Mouse (Mus musculus): ENCODE data around the gene Dot1l. TPM values are rescaled to one million over a fixed set of nuclear protein-coding genes. Genes with fewer than 3 reads are reported as not detected.

The Dot1l gene
- polyA plus RNA-seq, 1 experiment from 2014 or later = 13.6 TPM

DNA sequence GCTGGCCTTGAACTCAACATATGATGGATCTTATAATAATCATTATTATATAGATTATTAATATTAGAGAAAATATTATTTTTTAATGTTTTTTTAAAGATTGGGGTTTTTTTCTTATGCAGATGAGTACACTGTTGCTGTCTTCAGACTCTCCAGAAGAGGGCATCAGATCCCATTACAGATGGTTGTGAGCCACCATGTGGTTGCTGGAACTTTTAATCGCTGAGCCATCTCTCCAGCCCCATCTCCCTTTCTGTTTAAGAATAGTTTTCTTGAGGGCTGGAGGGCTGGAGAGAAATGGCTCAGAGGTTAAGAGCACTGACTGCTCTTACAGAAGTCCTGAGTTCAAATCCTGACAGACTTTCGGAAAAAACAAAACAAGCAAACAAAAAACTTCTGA is 67.0 kb downstream of the Dot1l start:
- no peak overlapping the region for H3K9ac ChIP-seq (ENCODE audit: low read length)
- H3K9me3 ChIP-seq (replicated peaks; ENCODE audit: control insufficient read depth, low read length) = no peaks in the 10 kb centered on the region
- DNase-seq (ENCODE audit: low spot score) (peak; percentile 60), ATAC-seq (no peak)
- H3K4me2 ChIP-seq (ENCODE audit: low read length) = no peak overlapping the region
- H3K4me1 ChIP-seq (ENCODE audit: control insufficient read depth, insufficient read depth, low read length) = no peaks in the 10 kb centered on the region
- no peak overlapping the region for H3K27ac ChIP-seq (ENCODE audit: low read depth, low read length)
- H3K4me3 ChIP-seq (ENCODE audit: low read depth, low read length) = no peak overlapping the region
- H3K27me3 ChIP-seq (replicated peaks; ENCODE audit: control insufficient read depth, insufficient read depth, low read length) = no peaks in the 10 kb centered on the region
- no peaks in the 10 kb centered on the region for H3K36me3 ChIP-seq (ENCODE audit: control insufficient read depth, insufficient read depth, low read length)
- 48% methylated on average over 2 of the region's 2 CpGs for WGBS

GRCm38 (mm10) chr10:80822528-80822927 is 67.5 kb downstream of the Dot1l start:
- ATAC-seq (no peak), DNase-seq (ENCODE audit: low spot score) (no peak)
- Histone ChIP-seq H3K4me2 (ENCODE audit: low read length) (no peak overlapping the region), H3K27me3 (replicated peaks; ENCODE audit: control insufficient read depth, insufficient read depth, low read length) (no peaks in the 10 kb centered on the region), H3K9me3 (replicated peaks; ENCODE audit: control insufficient read depth, low read length) (no peaks in the 10 kb centered on the region), H3K4me1 (ENCODE audit: control insufficient read depth, insufficient read depth, low read length) (peaks cover under 1% of the 10 kb centered on the region), H3K36me3 (ENCODE audit: control insufficient read depth, insufficient read depth, low read length) (no peaks in the 10 kb centered on the region), H3K27ac (ENCODE audit: low read depth, low read length) (no peak overlapping the region), H3K9ac (ENCODE audit: low read length) (no peak overlapping the region), H3K4me3 (ENCODE audit: low read depth, low read length) (no peak overlapping the region)
- WGBS = 91% methylated on average over 5 of the region's 5 CpGs

- H3K36me3 ChIP-seq (ENCODE audit: control insufficient read depth, insufficient read depth, low read length) = 0 out of 2 replicates have a peak, but pooled peaks cover under 1% of the 10 kb centered on the region
- no peak overlapping the region for H3K4me2 ChIP-seq (ENCODE audit: low read length)
- H3K4me3 ChIP-seq (ENCODE audit: low read depth, low read length) = no peak overlapping the region
- H3K9me3 ChIP-seq (replicated peaks; ENCODE audit: control insufficient read depth, low read length) = no peaks in the 10 kb centered on the region
- WGBS = 74% methylated on average over 1 of the region's 1 CpGs
- no peaks in the 10 kb centered on the region for H3K27me3 ChIP-seq (replicated peaks; ENCODE audit: control insufficient read depth, insufficient read depth, low read length)
- DNase-seq (ENCODE audit: low spot score) (no peak), ATAC-seq (no peak)
- no peak overlapping the region for H3K27ac ChIP-seq (ENCODE audit: low read depth, low read length)
- H3K4me1 ChIP-seq (ENCODE audit: control insufficient read depth, insufficient read depth, low read length) = peaks cover 5% of the 10 kb centered on the region
- H3K9ac ChIP-seq (ENCODE audit: low read length) = no peak overlapping the region
Measured at GRCm38 (mm10) chr10:80823316-80823715, 68.3 kb downstream of the Dot1l start.

DNA sequence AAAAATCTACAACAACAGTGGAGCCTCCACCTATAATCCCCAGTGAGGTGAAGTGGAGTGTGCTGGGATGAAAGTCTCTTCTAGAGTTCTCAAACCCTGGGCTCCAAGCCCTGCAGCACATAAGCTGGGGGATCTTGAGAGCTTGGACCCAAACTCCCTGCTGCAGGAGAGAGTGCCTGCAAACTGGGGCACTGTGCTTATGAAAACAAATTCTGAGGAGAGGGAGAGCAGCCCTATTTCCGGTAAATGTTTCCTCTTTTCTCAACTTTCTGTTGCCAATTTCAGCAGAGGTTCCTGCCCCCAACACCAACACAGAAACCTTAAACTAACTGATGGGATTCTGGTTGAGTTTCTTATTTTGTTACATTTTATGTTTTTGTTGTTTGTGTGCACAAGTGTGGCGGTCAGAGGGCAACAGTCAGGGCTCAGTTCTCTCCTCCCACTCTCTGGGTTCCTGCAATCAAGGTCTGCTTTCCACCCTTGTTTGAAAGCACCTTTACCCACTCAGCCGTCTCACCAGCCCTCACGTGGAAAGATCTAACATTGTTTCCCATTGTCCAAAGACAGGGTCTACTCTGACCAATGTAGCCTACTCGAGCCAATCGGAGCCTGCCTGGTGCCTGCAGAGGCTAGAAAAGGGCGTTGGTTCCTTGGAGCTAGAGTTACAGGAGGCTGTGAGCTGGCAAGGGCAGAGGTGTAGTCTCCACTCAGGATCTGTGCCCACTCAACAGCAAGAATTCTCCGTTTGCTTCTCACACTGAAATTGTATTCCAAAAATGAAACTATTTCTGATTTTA is 69.0 kb downstream of the Dot1l start:
- ATAC-seq (no peak), DNase-seq (ENCODE audit: low spot score) (no peak)
- Histone ChIP-seq H3K4me3 (ENCODE audit: low read depth, low read length) (no peak overlapping the region), H3K4me2 (ENCODE audit: low read length) (no peak overlapping the region), H3K36me3 (ENCODE audit: control insufficient read depth, insufficient read depth, low read length) (peaks cover 5% of the 10 kb centered on the region; the same call in 1 of the 2 replicates), H3K27ac (ENCODE audit: low read depth, low read length) (no peak overlapping the region), H3K9me3 (replicated peaks; ENCODE audit: control insufficient read depth, low read length) (no peaks in the 10 kb centered on the region), H3K27me3 (replicated peaks; ENCODE audit: control insufficient read depth, insufficient read depth, low read length) (no peaks in the 10 kb centered on the region), H3K4me1 (ENCODE audit: control insufficient read depth, insufficient read depth, low read length) (peaks cover 5% of the 10 kb centered on the region), H3K9ac (ENCODE audit: low read length) (no peak overlapping the region)
- WGBS = 69% methylated on average over 8 of the region's 8 CpGs

DNA sequence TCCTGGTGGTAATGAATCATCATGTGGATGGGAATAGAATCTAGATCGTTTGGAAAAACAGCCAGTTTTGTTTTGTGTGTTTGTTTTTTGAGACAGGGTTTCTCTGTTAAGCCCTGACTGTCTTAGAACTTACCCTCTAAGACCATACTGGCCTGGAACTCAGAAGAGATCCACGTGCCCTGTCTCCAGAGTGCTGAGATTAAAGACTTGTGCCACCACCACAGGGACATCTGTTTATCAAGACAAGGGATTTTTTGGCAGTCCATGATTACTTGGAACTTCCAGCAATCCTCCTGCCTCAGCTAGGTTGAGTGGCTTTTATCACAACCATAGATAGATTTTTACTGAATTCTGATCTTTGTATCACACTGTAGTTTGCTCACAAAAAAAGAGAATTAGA is 69.8 kb downstream of the Dot1l start:
- peaks cover 13% of the 10 kb centered on the region for H3K36me3 ChIP-seq (ENCODE audit: control insufficient read depth, insufficient read depth, low read length)
- no peak for DNase-seq (ENCODE audit: low spot score)
- ATAC-seq = no peak
- H3K27ac ChIP-seq (ENCODE audit: low read depth, low read length) = no peak overlapping the region
- H3K4me1 ChIP-seq (ENCODE audit: control insufficient read depth, insufficient read depth, low read length) = peaks cover 5% of the 10 kb centered on the region
- H3K4me3 ChIP-seq (ENCODE audit: low read depth, low read length) = no peak overlapping the region
- H3K4me2 ChIP-seq (ENCODE audit: low read length) = no peak overlapping the region
- no peak overlapping the region for H3K9ac ChIP-seq (ENCODE audit: low read length)
- no peaks in the 10 kb centered on the region for H3K9me3 ChIP-seq (replicated peaks; ENCODE audit: control insufficient read depth, low read length)
- H3K27me3 ChIP-seq (replicated peaks; ENCODE audit: control insufficient read depth, insufficient read depth, low read length) = no peaks in the 10 kb centered on the region
- WGBS = 78% methylated on average over 2 of the region's 2 CpGs

GRCm38 (mm10) chr10:80826151-80827062 is 71.4 kb downstream of the Dot1l start, which contains the start of gene Oaz1:
TSS of gene Oaz1 (plus strand) at chr10:80826656.
- WGBS = under 1% methylated on average over 71 of the region's 82 CpGs
- Histone ChIP-seq H3K27ac (ENCODE audit: low read depth, low read length) (peak within 1 kb of the TSS; percentile 86), H3K4me3 (ENCODE audit: low read depth, low read length) (peak within 1 kb of the TSS; percentile 74), H3K4me1 (ENCODE audit: control insufficient read depth, insufficient read depth, low read length) (peaks cover 5% of the 10 kb centered on the region), H3K9ac (ENCODE audit: low read length) (peak within 1 kb of the TSS; percentile 89), H3K9me3 (replicated peaks; ENCODE audit: control insufficient read depth, low read length) (no peaks in the 10 kb centered on the region), H3K36me3 (ENCODE audit: control insufficient read depth, insufficient read depth, low read length) (peaks cover 27% of the 10 kb centered on the region), H3K27me3 (replicated peaks; ENCODE audit: control insufficient read depth, insufficient read depth, low read length) (no peaks in the 10 kb centered on the region), H3K4me2 (ENCODE audit: low read length) (peak within 1 kb of the TSS; percentile 100)
- DNase-seq (ENCODE audit: low spot score) = peak; percentile 100
- ATAC-seq = peak; percentile 98

GRCm38 (mm10) chr10:80827063-80827869 is 72.3 kb downstream of the Dot1l start:
- ATAC-seq (no peak), DNase-seq (ENCODE audit: low spot score) (no peak)
- peak overlapping the region; percentile 100 for H3K4me2 ChIP-seq (ENCODE audit: low read length)
- no peaks in the 10 kb centered on the region for H3K27me3 ChIP-seq (replicated peaks; ENCODE audit: control insufficient read depth, insufficient read depth, low read length)
- no peaks in the 10 kb centered on the region for H3K9me3 ChIP-seq (replicated peaks; ENCODE audit: control insufficient read depth, low read length)
- H3K4me1 ChIP-seq (ENCODE audit: control insufficient read depth, insufficient read depth, low read length) = peaks cover 5% of the 10 kb centered on the region
- peaks cover 27% of the 10 kb centered on the region for H3K36me3 ChIP-seq (ENCODE audit: control insufficient read depth, insufficient read depth, low read length)
- WGBS = 9% methylated on average over 27 of the region's 29 CpGs
- H3K4me3 ChIP-seq (ENCODE audit: low read depth, low read length) = peak overlapping the region; percentile 74
- peak overlapping the region; percentile 89 for H3K9ac ChIP-seq (ENCODE audit: low read length)
- H3K27ac ChIP-seq (ENCODE audit: low read depth, low read length) = peak overlapping the region; percentile 86

- Histone ChIP-seq H3K4me3 (ENCODE audit: low read depth, low read length) (peak overlapping the region; percentile 74), H3K9me3 (replicated peaks; ENCODE audit: control insufficient read depth, low read length) (no peaks in the 10 kb centered on the region), H3K27me3 (replicated peaks; ENCODE audit: control insufficient read depth, insufficient read depth, low read length) (no peaks in the 10 kb centered on the region), H3K4me2 (ENCODE audit: low read length) (peak overlapping the region; percentile 100), H3K9ac (ENCODE audit: low read length) (peak overlapping the region; percentile 89), H3K27ac (ENCODE audit: low read depth, low read length) (no peak overlapping the region), H3K36me3 (ENCODE audit: control insufficient read depth, insufficient read depth, low read length) (peaks cover 27% of the 10 kb centered on the region), H3K4me1 (ENCODE audit: control insufficient read depth, insufficient read depth, low read length) (peaks cover 5% of the 10 kb centered on the region)
- 86% methylated on average over 10 of the region's 10 CpGs for WGBS
- DNase-seq (ENCODE audit: low spot score) (no peak), ATAC-seq (no peak)
Measured at GRCm38 (mm10) chr10:80827870-80828420, 72.9 kb downstream of the Dot1l start.
